Mouse (Mus musculus) 3134 (cell line): ENCODE measurements around the gene Commd6.

Experiments used
- DNase-seq: peaks from one replicate; pipeline ENCODE4 v3.0.0-alpha.2; 2011; ENCODE audit warnings: low spot score; ENCODE audit not compliant: insufficient read length; ENCODE audit errors: extremely low read depth

Gene Commd6

DNA sequence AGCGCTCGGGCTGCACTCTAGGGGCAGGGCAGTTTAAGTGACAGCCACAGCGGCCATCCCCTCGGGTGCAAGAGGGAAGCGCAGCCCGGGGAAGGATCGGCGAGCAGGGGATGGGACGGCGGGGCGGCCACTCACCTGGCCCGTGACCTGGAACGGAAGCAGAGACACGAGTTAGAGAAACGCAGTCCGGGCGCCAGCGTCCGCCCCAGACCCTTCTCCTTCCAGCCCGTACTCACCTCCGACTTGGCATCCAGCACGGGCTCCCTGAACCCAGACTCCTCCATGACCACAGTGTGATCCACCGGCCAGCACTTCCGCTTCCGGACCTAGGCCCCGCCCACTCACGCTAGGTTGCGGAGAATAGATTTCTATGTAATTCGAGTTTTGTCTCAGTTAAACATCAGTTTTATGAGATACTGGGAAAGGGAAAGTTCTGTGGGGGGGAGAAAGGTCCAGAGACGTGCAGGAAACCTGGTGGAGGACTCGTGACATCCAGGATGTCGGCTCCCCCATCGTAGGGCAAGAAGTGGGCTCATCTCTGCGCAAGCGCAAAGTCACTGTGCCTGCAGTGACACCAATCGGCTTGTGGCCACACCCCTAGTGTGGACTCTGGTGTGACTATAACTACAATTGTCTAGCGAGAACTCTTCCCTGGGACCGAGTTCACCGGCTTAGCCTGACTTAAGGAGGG, at the start of gene Commd6:
Gene Commd6 (minus strand): TSS at position 534 of the 691 bp plus-strand sequence.
- DNase-seq, result peak; percentile 85

DNA sequence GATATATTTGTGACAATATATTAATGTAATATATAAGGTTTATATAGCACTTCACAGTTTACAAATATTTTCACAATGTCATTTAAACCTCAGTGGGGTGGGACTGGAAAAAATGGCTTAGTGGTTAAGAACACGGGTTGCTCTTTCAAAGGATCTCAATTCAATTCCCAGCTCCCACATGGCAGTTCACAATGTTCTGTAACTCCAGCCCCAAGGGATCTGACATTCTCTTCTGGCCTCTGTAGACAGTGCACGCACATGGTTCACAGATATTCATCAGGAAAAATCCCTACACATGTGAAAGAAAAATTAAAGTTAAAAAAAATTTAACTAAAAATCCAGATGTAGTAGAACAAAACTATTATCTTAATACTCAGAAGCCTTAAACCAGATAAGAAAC, 47.9 kb upstream of the Commd6 start:
- no peak for DNase-seq

DNA sequence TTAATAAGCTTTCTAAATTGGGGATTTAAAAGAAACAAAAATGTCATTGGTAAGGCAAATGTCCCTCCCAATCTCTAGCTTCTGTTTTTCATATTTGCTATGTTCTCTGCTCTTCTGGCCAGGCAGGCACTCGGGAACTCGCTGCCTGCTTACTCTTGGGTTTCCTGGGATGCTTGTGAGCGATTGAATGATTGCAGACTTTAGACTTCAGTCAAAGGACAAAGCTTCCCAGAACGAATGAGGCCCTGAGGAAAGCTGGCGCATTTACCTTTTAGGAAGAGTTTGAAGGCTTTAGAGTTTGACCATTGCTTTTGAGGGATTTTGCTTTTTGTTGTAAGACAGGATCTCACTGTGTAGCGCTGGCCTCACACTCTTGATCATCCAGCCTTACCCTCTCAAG, 47.2 kb upstream of the Commd6 start:
- DNase-seq, result no peak

DNA sequence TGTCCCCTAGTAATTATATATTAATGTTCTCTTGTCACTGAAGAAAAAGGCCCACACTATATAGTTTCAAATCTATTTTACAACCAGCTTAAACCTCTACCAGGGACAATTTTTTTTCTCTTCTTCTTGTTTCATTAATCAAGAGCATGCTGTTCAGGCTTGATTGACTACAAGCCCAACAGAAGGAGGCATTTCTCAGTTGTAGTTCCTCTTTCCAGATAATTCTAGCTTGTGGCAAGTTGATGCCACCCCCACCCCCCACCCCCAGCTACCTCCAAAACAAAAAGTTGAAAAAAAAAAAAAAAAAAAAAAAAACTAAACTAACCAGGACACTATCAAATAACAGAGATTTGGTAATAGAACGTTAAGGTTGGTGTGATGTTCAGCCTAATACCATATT, 31.7 kb upstream of the Commd6 start:
- DNase-seq, result no peak

DNA sequence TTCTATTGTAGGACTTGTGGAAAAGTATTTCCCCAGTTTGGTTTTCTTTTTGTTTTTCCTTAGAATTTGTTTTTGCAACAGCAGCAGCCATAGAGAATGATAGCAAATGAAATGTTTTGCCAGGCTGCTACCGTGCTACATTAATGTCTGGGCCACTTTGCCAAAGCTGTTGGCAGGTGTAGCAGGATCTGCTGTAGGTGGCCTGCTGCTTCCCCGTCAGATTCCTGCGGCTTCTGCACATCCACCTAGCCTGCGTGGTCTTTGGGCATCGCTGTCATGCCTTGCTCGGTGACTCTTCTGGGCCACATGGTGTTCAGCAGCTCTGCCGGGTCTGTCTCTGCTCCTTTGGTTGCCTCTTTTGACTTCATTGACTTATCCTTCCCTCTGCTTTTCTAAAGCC, 28.1 kb upstream of the Commd6 start:
- DNase-seq, result no peak

DNA sequence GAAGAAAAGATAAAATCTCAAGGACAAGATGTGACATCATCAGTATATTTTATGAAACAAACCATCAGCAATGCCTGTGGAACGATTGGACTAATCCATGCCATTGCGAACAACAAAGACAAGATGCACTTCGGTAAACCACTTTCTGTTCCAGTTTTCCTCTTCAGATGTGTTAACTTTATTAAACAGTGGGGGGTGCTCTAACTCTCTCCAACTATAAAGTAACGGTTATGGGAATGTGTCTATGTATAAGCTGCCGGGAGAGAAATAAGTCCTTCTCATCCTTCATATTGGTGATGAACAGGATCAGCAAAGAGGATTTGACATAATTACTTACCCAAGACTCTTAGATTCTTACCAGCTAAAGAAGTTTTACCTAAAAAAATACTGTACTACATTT, 26.1 kb upstream of the Commd6 start:
- DNase-seq, result no peak

DNA sequence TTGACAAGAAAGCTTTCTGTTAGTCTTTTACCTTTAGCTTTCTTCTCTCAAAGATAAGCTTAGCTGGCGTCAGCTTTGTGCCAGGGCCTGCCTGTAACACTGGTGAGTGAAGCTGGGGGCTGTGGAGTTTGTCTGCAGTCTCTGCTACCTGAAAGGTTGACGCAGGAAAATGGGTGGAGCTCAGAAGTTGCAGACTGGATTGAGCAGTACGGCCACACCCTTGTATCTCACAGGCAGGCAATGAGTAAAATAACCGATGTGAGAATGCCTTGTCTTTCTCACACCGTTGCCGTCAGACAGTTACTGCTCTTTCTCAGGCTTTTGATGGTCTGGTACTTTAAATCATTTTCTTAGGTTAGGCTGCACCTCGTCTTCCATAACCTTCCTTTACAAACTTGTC, 25.6 kb upstream of the Commd6 start:
- no peak for DNase-seq

DNA sequence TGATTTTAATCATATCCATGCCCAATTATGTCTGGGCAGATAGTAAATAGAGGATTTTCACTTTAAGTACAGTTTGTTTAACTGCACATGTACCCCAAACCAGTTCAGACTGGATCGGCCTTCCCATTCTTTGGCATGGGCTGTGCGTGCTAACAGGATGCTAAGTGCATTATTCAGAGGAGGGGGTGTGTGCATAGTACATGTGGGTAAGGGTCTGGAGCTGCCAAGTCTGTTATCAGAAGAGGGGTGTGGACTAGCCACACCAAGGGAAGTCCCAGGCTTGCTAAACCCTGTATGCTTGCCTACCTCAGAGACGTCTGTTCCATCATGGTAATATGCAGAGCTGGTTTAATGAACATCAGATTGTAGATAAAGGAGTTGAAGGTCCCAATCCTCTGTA, 23.8 kb upstream of the Commd6 start:
- no peak for DNase-seq

DNA sequence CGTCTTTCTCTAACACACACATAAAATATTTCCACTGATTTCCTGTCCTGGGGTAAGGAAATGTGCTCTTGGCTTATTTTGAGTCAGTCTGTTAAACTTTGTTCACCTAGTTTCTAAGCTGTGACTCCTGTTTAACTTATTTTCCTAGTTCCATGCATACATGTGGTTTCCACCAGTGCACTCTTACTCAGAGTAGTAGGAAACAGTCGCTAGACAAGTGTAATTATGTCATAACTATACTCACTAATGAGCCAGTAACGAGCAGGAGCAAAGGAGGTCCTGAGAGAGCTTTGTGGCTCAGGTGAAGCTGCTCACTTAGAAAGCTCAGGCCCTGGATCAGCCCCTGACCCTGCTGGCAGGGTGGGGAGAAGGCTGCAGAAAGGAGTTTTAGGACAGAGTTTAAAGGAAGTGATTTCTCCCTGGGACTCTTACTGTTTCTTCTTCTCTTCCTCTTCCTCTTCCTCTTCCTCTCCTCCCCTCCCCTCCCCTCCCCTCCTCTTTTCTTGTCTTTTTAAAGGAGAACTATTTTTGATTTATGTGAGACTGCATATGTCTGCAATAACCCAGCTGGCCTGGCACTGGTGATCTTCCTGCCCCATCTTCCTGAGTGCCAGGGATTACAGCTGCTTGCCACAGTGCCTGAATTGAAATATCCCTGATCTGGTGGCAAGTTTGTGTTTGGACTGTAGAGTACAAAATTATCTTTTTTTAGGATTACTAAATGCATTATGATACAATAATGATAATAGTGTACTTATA, 21.3 kb upstream of the Commd6 start:
- no peak for DNase-seq

DNA sequence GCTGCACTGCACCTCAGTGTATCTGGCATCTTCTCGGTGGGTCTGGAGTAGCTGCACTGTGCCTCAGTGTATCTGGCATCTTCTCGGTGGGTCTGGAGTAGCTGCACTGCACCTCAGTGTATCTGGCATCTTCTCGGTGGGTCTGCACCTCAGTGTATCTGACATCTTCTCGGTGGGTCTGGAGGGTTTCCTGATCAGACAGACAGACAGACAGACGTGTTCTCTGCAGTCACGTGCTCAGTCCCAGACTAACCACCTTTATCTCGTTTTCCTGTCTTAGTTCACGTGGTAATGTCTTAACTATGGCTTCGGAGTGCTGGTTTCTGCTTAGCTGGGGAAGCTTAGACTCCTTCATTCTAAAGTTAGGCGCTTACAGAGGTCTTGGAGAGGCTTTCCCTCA, 15.8 kb upstream of the Commd6 start:
- no peak for DNase-seq

DNA sequence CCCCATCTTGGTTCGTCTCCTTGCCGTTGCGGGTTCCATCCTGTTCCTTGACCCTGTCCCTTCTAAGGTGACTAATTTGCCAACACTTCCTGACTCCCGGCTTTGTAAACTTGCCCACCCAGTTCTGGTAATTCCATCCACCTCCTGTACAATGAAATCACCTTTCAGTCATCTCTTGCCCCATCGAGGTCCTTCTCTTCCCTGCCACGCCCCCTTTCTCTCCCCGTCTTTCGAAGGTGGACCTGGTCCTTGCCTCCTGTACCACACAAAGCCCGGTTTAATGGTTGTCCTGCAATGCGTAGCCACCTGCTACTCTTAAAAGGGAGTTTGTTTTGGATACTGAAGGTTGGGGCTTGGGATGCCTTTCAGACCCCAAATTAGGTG, 14.0 kb upstream of the Commd6 start:
- DNase-seq, result no peak

DNA sequence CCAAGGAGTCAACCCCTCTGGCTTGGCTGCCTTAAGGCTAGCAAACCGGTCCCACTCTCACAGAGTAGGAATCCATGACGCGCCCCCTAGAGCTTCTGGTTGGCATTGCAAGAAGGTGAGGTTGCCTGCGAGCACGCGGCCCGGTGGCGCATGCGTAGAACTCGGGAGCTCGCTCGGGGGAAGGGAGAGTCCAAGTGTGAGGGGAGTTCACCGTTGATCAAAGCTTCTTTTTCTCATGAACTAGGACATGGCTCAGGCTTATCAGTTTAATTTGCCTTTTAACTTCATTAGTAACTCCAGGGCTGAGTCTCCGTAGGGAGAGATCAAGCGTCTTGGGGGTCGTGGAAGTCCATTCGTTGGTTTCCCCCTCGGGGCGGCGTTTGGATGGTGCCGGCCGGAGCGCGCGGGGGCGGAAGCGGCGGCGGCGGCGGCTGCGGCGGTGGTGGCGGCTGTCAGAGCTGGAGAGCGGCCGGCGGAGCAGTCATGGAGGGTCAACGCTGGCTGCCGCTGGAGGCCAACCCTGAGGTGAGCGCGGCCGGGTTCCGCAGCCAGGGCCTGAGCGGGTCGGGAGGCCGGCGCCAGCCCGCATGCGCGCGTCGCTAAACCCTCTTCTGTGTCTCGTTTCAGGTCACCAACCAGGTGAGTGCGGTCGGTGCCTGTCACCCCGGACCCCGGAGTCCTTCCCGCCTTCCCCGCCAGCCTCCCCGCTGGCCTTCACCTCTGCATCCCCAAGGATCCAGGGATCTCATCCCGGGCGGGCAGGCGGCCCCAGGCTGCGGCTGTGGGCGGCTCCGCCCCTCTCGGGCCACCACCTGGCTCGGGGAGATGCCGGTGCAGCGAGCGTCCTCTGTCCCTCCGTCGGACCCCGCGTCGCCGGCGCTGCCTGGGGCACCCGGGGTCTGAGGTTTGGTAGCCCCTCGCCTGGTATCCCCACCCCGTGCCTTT, 13.4 kb upstream of the Commd6 start, which contains the start of gene Uchl3:
Gene Uchl3 (plus strand): TSS at position 387 of the 945 bp plus-strand sequence.
- peak; percentile 75 for DNase-seq

DNA sequence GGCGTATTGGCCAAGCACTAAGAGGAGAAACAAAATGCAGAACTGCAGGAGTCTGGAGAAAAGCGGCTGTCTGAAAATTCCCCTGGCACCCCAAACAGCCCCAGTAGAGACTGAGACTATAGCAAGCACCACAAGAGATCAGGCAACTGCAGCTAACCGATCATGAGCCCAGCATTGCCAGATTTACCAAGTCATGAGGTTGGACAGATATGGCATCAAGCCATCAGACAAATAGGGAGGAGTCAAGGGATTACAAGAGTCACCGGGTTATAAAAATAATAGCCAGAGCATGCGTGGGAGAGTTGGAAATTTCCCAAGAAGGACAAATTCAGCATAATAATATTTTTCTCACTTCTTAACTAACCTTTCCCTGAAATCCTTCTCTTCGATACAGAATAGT, 12.1 kb upstream of the Commd6 start:
- DNase-seq, result no peak

DNA sequence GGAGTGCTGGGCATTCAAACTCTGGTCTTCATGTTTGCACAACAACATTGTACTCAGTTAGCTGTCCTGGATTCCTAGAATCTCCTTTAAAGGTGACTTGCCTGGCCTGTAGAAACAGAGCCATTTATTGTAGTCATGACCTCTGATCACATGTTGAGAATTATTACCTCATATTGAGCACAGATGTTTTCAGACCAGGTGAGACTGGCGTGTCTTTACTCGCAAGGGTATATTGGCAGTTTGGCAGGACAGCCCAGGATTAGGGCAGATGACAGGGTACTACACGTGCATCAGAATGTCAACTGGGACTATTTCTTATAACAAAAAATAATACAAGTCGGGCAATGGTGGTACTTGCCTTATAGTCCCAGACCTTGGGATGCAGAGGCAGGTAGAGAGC, 10.1 kb upstream of the Commd6 start:
- no peak for DNase-seq

DNA sequence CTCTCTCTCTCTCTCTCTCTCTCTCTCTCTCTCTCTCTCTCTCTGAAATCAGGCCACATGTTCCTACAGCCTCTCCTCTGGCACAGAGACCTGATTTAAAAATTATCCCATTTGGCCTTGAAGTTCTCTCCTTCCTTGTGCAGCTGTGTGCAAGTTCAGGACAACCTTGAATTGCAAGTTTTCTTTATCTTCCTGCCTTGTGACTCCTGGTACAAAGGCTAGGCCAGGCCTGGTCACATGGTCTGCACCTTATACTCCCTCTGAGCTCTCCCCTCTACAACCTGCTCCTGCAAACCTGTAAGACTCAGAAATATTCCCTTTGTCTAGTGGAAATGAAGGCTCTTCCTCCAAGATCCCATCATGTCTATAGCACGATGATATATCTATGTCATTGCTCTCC, 4.5 kb upstream of the Commd6 start:
- no peak for DNase-seq

DNA sequence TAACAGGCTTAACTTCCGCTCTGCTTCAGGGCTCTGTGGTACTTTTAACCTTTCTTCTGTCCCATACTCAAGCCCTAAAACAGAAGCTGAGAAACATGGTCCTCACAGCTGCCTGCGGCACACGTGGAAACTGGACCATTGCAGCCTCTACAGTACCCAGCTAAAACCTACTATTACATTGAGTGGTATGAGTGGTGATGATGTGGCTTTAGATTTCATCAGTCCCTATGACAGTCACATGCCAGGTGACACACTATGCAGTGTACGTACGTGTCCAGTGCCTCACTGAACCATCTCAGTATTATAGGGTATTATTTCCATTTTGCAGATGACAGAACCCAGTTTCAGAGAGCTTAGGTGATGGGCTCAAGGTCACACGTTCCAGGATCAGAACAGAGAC, 3.1 kb downstream of the Commd6 start:
- DNase-seq, result no peak

DNA sequence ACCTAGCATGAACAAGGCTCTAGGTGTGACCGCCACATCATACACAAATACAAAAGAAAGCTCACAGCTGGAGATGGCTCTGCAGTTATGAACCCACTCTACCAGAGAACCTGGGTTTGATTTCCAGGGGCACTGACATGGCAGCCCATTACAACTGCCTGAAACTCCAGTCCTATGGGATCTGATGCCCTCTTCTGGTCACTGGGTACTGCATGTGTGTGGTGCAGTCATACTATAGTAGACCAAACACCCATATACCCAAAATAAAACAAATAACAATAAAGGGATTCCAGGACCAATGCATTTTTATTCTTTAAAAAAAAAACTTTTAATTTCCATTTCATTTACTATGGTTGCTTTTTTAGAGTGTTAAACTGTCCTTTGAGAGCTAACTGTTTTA, 4.7 kb downstream of the Commd6 start:
- no peak for DNase-seq

DNA sequence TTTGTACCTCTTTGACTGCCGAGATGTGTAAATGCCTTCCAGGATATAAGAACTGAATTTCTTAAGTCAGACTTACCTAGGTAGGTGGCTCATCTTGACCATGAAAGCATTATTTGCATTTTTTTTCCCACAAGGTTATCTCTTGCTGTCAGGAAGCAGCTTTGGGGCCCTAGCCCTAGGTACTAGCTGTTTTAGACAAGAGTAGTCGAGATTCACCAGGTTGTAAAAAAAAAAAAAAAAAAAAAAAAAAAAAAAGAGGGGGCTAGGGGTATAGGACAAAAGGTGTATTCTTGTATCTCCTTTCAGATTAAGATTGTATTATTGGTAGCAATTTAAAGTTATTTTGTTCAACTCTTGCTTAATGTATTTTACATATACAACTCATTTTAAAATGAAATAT, 9.9 kb downstream of the Commd6 start:
- no peak for DNase-seq

DNA sequence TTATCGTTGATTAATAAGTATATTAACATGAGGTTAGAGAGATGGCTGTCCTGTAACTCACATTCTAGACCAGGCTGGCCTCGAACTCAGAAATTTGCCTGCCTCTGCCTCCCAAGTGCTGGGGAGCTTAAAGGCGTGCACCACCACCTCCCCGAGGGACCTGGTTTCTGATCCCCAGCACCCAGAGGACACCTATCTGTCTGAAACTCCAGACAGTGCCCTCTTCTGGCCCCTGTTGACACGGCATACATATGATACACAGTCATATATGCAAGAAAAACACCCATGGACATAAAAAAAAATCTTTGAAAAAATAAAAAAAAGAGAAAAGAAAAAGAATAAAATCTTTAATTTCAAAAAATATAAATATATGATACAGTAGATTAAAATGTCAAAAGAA, 22.8 kb downstream of the Commd6 start:
- no peak for DNase-seq

DNA sequence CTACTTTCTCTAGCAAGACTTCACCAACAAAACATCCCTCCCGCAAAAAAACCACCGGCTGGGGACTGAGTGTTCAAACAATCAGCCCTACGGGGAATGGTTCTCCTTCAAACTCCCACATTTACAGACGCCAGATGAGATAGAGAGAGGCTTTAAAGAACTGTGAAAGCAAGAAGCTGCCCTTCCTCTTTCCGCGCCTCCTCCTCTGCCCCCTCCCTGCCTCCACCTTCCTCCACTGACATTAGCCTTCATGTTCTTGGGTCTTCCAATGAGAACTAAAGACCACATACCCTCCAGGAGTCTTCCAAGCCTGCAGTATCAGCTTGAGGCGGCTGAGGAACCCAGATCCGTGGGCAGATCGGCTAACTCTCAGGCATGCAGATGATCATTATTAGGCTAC, 24.3 kb downstream of the Commd6 start:
- no peak for DNase-seq

DNA sequence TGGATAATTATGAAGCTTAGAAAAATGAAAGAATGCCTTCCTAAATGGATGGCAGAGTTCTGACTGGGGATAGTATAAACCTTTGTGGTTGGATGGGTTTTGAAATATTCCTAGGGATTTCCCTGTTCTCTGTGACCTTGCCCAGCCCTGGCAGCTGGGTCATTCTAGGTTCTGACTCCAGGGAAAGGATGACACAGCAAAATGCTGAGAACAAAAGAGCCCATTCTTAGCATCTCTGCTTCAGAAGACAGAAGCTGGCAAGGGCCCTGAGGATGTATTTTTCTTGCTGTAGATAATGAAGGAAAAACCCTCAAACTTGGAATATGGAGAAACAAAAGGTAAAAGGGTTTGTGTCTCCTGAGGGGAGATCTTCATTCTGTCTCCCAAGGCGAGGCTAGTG, 27.3 kb downstream of the Commd6 start:
- DNase-seq, result peak; percentile 48
